Mouse (Mus musculus): Measurements from ENCODE around the gene Hmgcr. TPM values are rescaled to one million over a fixed set of nuclear protein-coding genes. Genes with fewer than 3 reads are reported as not detected.
A peak's percentile ranks its signal among the peaks of the same experiment; 100 is the strongest.

Gene Hmgcr
- polyA plus RNA-seq, 1 experiment from 2014 or later: 32.6 TPM

- ATAC-seq (peak; percentile 94), DNase-seq (ENCODE audit: low spot score) (peak; percentile 76)
- Histone ChIP-seq H3K36me3 (ENCODE audit: insufficient read depth, low read length) (peaks cover 53% of the 10 kb centered on the region), H3K9me3 (ENCODE audit: low read length) (no peaks in the 10 kb centered on the region), H3K9ac (replicated peaks; ENCODE audit: low read depth) (no peak overlapping the region), H3K4me1 (ENCODE audit: insufficient read depth, low read depth, low read length) (no peaks in the 10 kb centered on the region), H3K4me3 (ENCODE audit: low read depth, low read length) (no peak overlapping the region), H3K27ac (ENCODE audit: low read length) (no peak overlapping the region), H3K4me2 (replicated peaks; ENCODE audit: low read depth, low read length) (no peak overlapping the region), H3K27me3 (replicated peaks; ENCODE audit: insufficient read depth, low read length) (no peaks in the 10 kb centered on the region)
- WGBS: 57% methylated on average over 10 of the region's 10 CpGs
- no peak for TF ChIP-seq EP300 (IDR thresholded peaks at IDR 0.05)
- TF ChIP-seq CTCF (IDR thresholded peaks at IDR 0.05): no peak
Measured at GRCm38 (mm10) chr13:96660095-96660860, 10.5 kb downstream of the Hmgcr start.

- Histone ChIP-seq H3K4me3 (ENCODE audit: low read depth, low read length) (no peak overlapping the region), H3K9ac (replicated peaks; ENCODE audit: low read depth) (no peak overlapping the region), H3K4me2 (replicated peaks; ENCODE audit: low read depth, low read length) (no peak overlapping the region), H3K27ac (ENCODE audit: low read length) (no peak overlapping the region), H3K27me3 (replicated peaks; ENCODE audit: insufficient read depth, low read length) (no peaks in the 10 kb centered on the region), H3K9me3 (ENCODE audit: low read length) (no peaks in the 10 kb centered on the region), H3K36me3 (ENCODE audit: insufficient read depth, low read length) (peaks cover 57% of the 10 kb centered on the region), H3K4me1 (ENCODE audit: insufficient read depth, low read depth, low read length) (no peaks in the 10 kb centered on the region)
- ATAC-seq (no peak), DNase-seq (ENCODE audit: low spot score) (no peak)
- WGBS: 80% methylated on average over 7 of the region's 7 CpGs
- no peak for TF ChIP-seq EP300 (IDR thresholded peaks at IDR 0.05)
Measured at GRCm38 (mm10) chr13:96658936-96659335, 11.8 kb downstream of the Hmgcr start.

- H3K4me3 ChIP-seq (ENCODE audit: low read depth, low read length): no peak overlapping the region
- H3K27ac ChIP-seq (ENCODE audit: low read length): no peak overlapping the region
- no peak overlapping the region for H3K4me2 ChIP-seq (replicated peaks; ENCODE audit: low read depth, low read length)
- no peaks in the 10 kb centered on the region for H3K27me3 ChIP-seq (replicated peaks; ENCODE audit: insufficient read depth, low read length)
- ATAC-seq (no peak), DNase-seq (ENCODE audit: low spot score) (no peak)
- H3K36me3 ChIP-seq (ENCODE audit: insufficient read depth, low read length): peaks cover 60% of the 10 kb centered on the region
- no peak overlapping the region for H3K9ac ChIP-seq (replicated peaks; ENCODE audit: low read depth)
- 85% methylated on average over 1 of the region's 1 CpGs for whole genome bisulfite sequencing
- no peaks in the 10 kb centered on the region for H3K9me3 ChIP-seq (ENCODE audit: low read length)
- no peaks in the 10 kb centered on the region for H3K4me1 ChIP-seq (ENCODE audit: insufficient read depth, low read depth, low read length)
- TF ChIP-seq EP300 (IDR thresholded peaks at IDR 0.05) (no peak), CTCF (IDR thresholded peaks at IDR 0.05) (no peak)
Measured at GRCm38 (mm10) chr13:96656673-96657072, 14.1 kb downstream of the Hmgcr start.

- H3K9ac ChIP-seq (replicated peaks; ENCODE audit: low read depth): no peak overlapping the region
- H3K4me3 ChIP-seq (ENCODE audit: low read depth, low read length): no peak overlapping the region
- TF ChIP-seq CTCF (IDR thresholded peaks at IDR 0.05) (no peak), EP300 (IDR thresholded peaks at IDR 0.05) (no peak)
- DNase-seq (ENCODE audit: low spot score): no peak
- no peaks in the 10 kb centered on the region for H3K27me3 ChIP-seq (replicated peaks; ENCODE audit: insufficient read depth, low read length)
- no peaks in the 10 kb centered on the region for H3K4me1 ChIP-seq (ENCODE audit: insufficient read depth, low read depth, low read length)
- H3K27ac ChIP-seq (ENCODE audit: low read length): no peak overlapping the region
- peaks cover 61% of the 10 kb centered on the region for H3K36me3 ChIP-seq (ENCODE audit: insufficient read depth, low read length)
- 88% methylated on average over 9 of the region's 9 CpGs for WGBS
- ATAC-seq: no peak
- H3K9me3 ChIP-seq (ENCODE audit: low read length): no peaks in the 10 kb centered on the region
- H3K4me2 ChIP-seq (replicated peaks; ENCODE audit: low read depth, low read length): no peak overlapping the region
Measured at GRCm38 (mm10) chr13:96653041-96653440, 17.7 kb downstream of the Hmgcr start.

GRCm38 (mm10) chr13:96645822-96646221 lies 24.9 kb downstream of the Hmgcr start:
- WGBS: 68% methylated on average over 5 of the region's 5 CpGs
- no peaks in the 10 kb centered on the region for H3K27me3 ChIP-seq (replicated peaks; ENCODE audit: insufficient read depth, low read length)
- no peak for TF ChIP-seq CTCF (IDR thresholded peaks at IDR 0.05)
- no peak for TF ChIP-seq EP300 (IDR thresholded peaks at IDR 0.05)
- no peak overlapping the region for H3K4me2 ChIP-seq (replicated peaks; ENCODE audit: low read depth, low read length)
- H3K36me3 ChIP-seq (ENCODE audit: insufficient read depth, low read length): 0 out of 2 replicates have a peak, but pooled peaks cover 14% of the 10 kb centered on the region
- ATAC-seq: no peak
- no peak for DNase-seq (ENCODE audit: low spot score)
- no peaks in the 10 kb centered on the region for H3K9me3 ChIP-seq (ENCODE audit: low read length)
- H3K27ac ChIP-seq (ENCODE audit: low read length): no peak overlapping the region
- H3K4me1 ChIP-seq (ENCODE audit: insufficient read depth, low read depth, low read length): no peaks in the 10 kb centered on the region
- no peak overlapping the region for H3K9ac ChIP-seq (replicated peaks; ENCODE audit: low read depth)
- H3K4me3 ChIP-seq (ENCODE audit: low read depth, low read length): no peak overlapping the region

GRCm38 (mm10) chr13:96644168-96644567 lies 26.6 kb downstream of the Hmgcr start:
- H3K9me3 ChIP-seq (ENCODE audit: low read length): no peaks in the 10 kb centered on the region
- H3K4me2 ChIP-seq (replicated peaks; ENCODE audit: low read depth, low read length): no peak overlapping the region
- peaks cover 11% of the 10 kb centered on the region; the same call in 1 of the 2 replicates for H3K36me3 ChIP-seq (ENCODE audit: insufficient read depth, low read length)
- H3K4me1 ChIP-seq (ENCODE audit: insufficient read depth, low read depth, low read length): no peaks in the 10 kb centered on the region
- DNase-seq (ENCODE audit: low spot score) (peak; percentile 18), ATAC-seq (no peak)
- 47% methylated on average over 2 of the region's 2 CpGs for WGBS
- TF ChIP-seq EP300 (IDR thresholded peaks at IDR 0.05) (no peak), CTCF (IDR thresholded peaks at IDR 0.05) (no peak)
- H3K27ac ChIP-seq (ENCODE audit: low read length): no peak overlapping the region
- no peaks in the 10 kb centered on the region for H3K27me3 ChIP-seq (replicated peaks; ENCODE audit: insufficient read depth, low read length)
- no peak overlapping the region for H3K9ac ChIP-seq (replicated peaks; ENCODE audit: low read depth)
- H3K4me3 ChIP-seq (ENCODE audit: low read depth, low read length): no peak overlapping the region
